Mouse (Mus musculus): ENCODE data around the gene Flt3l. TPM values are rescaled to one million over a fixed set of nuclear protein-coding genes. Genes with fewer than 3 reads are reported as not detected.
A peak's percentile ranks its signal among the peaks of the same experiment; 100 is the strongest.
"Not testable (repeated sequence)": the region's sequence is repeated elsewhere in the genome, so short reads cannot be mapped to it uniquely, and the experiment has no call there.

Flt3l gene
- polyA plus RNA-seq, 1 experiment: 45.8 TPM

GRCm38 (mm10) chr7:45179469-45179868 lies 43.2 kb upstream of the Flt3l start, which contains the start of gene Gfy:
Gfy (minus strand) TSS chr7:45179569.
- no peak within 1 kb of the TSS for H3K4me3 ChIP-seq (ENCODE audit: low read depth, low read length)
- peaks cover 10% of the 10 kb centered on the region for H3K4me1 ChIP-seq (ENCODE audit: control insufficient read depth, insufficient read depth, insufficient read length, low read length)
- H3K36me3 ChIP-seq (ENCODE audit: control insufficient read depth, insufficient read depth, low read length): no peaks in the 10 kb centered on the region
- H3K27ac ChIP-seq (ENCODE audit: insufficient read depth, low read depth, low read length): no peak within 1 kb of the TSS
- 33% methylated on average over 7 of the region's 7 CpGs for WGBS
- TF ChIP-seq CTCF (IDR thresholded peaks at IDR 0.05; ENCODE audit: extremely low read depth, insufficient read length, insufficient replicate concordance, low read depth, low read length) (no peak), POLR2A (IDR thresholded peaks at IDR 0.05; ENCODE audit: low read depth, low read length) (no peak)
- H3K27me3 ChIP-seq (ENCODE audit: control insufficient read depth, insufficient read depth, low read length): peaks cover 64% of the 10 kb centered on the region

GRCm38 (mm10) chr7:45178550-45178949 lies 42.3 kb upstream of the Flt3l start:
- TF ChIP-seq POLR2A (IDR thresholded peaks at IDR 0.05; ENCODE audit: low read depth, low read length) (no peak), CTCF (IDR thresholded peaks at IDR 0.05; ENCODE audit: extremely low read depth, insufficient read length, insufficient replicate concordance, low read depth, low read length) (no peak)
- Histone ChIP-seq H3K27ac (ENCODE audit: insufficient read depth, low read depth, low read length) (no peak overlapping the region), H3K4me1 (ENCODE audit: control insufficient read depth, insufficient read depth, insufficient read length, low read length) (peaks cover 10% of the 10 kb centered on the region), H3K27me3 (ENCODE audit: control insufficient read depth, insufficient read depth, low read length) (peaks cover 68% of the 10 kb centered on the region), H3K36me3 (ENCODE audit: control insufficient read depth, insufficient read depth, low read length) (no peaks in the 10 kb centered on the region), H3K4me3 (ENCODE audit: low read depth, low read length) (no peak overlapping the region)
- 23% methylated on average over 7 of the region's 7 CpGs for WGBS

GRCm38 (mm10) chr7:45176356-45176755 lies 40.1 kb upstream of the Flt3l start:
- 8% methylated on average over 31 of the region's 31 CpGs for WGBS
- no peak for TF ChIP-seq CTCF (IDR thresholded peaks at IDR 0.05; ENCODE audit: extremely low read depth, insufficient read length, insufficient replicate concordance, low read depth, low read length)
- no peak for TF ChIP-seq POLR2A (IDR thresholded peaks at IDR 0.05; ENCODE audit: low read depth, low read length)
- Histone ChIP-seq H3K27me3 (ENCODE audit: control insufficient read depth, insufficient read depth, low read length) (peaks cover 63% of the 10 kb centered on the region), H3K36me3 (ENCODE audit: control insufficient read depth, insufficient read depth, low read length) (no peaks in the 10 kb centered on the region), H3K27ac (ENCODE audit: insufficient read depth, low read depth, low read length) (no peak overlapping the region), H3K4me1 (ENCODE audit: control insufficient read depth, insufficient read depth, insufficient read length, low read length) (no peaks in the 10 kb centered on the region), H3K4me3 (ENCODE audit: low read depth, low read length) (no peak overlapping the region)

- 6% methylated on average over 23 of the region's 23 CpGs for WGBS
Observed at GRCm38 (mm10) chr7:45175929-45176328, 39.7 kb upstream of the Flt3l start.

DNA sequence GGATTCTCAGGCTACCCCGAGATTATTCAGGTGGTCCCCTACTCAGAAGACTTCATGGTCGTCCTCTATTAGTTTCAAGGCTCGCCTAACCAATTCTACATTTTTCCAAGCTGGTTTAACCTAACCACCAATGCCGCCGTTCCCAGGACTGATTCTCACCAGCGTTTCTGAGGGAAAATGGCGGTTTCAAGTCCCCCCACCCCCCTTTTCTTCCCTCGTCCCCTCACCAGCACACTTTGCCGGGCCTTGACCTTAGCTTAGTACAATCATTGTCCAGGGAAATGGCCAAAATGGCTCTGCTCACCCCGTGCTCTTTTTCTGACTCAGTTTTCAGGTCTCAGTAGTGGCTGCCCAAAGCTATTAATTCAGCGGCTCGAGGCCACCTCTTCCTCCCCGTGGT lies 39.2 kb upstream of the Flt3l start:
- H3K4me1 ChIP-seq (ENCODE audit: control insufficient read depth, insufficient read depth, insufficient read length, low read length): no peaks in the 10 kb centered on the region
- TF ChIP-seq POLR2A (IDR thresholded peaks at IDR 0.05; ENCODE audit: low read depth, low read length) (no peak), CTCF (IDR thresholded peaks at IDR 0.05; ENCODE audit: extremely low read depth, insufficient read length, insufficient replicate concordance, low read depth, low read length) (no peak)
- H3K36me3 ChIP-seq (ENCODE audit: control insufficient read depth, insufficient read depth, low read length): no peaks in the 10 kb centered on the region
- whole genome bisulfite sequencing: 5% methylated on average over 13 of the region's 13 CpGs
- H3K4me3 ChIP-seq (ENCODE audit: low read depth, low read length): no peak overlapping the region
- peaks cover 58% of the 10 kb centered on the region for H3K27me3 ChIP-seq (ENCODE audit: control insufficient read depth, insufficient read depth, low read length)
- H3K27ac ChIP-seq (ENCODE audit: insufficient read depth, low read depth, low read length): no peak overlapping the region

More at GRCm38 (mm10) chr7:45175929-45176328, 39.7 kb upstream of the Flt3l start:
- Histone ChIP-seq H3K27me3 (ENCODE audit: control insufficient read depth, insufficient read depth, low read length) (peaks cover 59% of the 10 kb centered on the region), H3K4me3 (ENCODE audit: low read depth, low read length) (no peak overlapping the region), H3K4me1 (ENCODE audit: control insufficient read depth, insufficient read depth, insufficient read length, low read length) (no peaks in the 10 kb centered on the region), H3K27ac (ENCODE audit: insufficient read depth, low read depth, low read length) (no peak overlapping the region), H3K36me3 (ENCODE audit: control insufficient read depth, insufficient read depth, low read length) (no peaks in the 10 kb centered on the region)
- TF ChIP-seq CTCF (IDR thresholded peaks at IDR 0.05; ENCODE audit: extremely low read depth, insufficient read length, insufficient replicate concordance, low read depth, low read length) (no peak), POLR2A (IDR thresholded peaks at IDR 0.05; ENCODE audit: low read depth, low read length) (no peak)

DNA sequence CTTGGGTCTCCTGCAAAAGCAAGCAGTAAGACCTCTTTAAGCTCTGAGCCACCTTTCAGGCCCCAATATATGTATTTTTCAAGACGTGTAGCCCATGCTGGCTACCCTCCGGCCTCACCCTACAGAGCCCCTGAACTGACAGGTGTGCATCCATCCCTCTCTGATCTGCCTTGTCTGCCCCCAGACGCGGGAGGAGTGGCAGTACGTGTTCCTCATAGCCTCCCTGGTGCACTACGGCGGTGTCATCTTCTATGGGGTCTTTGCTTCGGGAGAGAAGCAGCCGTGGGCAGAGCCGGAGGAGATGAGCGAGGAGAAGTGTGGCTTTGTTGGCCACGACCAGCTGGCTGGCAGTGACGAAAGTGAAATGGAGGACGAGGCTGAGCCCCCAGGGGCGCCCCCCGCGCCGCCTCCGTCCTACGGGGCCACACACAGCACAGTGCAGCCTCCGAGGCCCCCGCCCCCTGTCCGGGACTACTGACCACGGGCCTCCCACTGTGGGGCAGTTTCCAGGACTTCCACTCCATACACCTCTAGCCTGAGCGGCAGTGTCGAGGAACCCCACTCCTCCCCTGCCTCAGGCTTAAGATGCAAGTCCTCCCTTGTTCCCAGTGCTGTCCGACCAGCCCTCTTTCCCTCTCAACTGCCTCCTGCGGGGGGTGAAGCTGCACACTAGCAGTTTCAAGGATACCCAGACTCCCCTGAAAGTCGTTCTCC lies 38.5 kb upstream of the Flt3l start:
- TF ChIP-seq POLR2A (IDR thresholded peaks at IDR 0.05; ENCODE audit: low read depth, low read length): no peak
- TF ChIP-seq CTCF (IDR thresholded peaks at IDR 0.05; ENCODE audit: extremely low read depth, insufficient read length, insufficient replicate concordance, low read depth, low read length): no peak
- no peak overlapping the region for H3K4me3 ChIP-seq (ENCODE audit: low read depth, low read length)
- no peak overlapping the region for H3K27ac ChIP-seq (ENCODE audit: insufficient read depth, low read depth, low read length)
- 8% methylated on average over 28 of the region's 29 CpGs for WGBS
- H3K4me1 ChIP-seq (ENCODE audit: control insufficient read depth, insufficient read depth, insufficient read length, low read length): no peaks in the 10 kb centered on the region
- H3K27me3 ChIP-seq (ENCODE audit: control insufficient read depth, insufficient read depth, low read length): peaks cover 64% of the 10 kb centered on the region
- H3K36me3 ChIP-seq (ENCODE audit: control insufficient read depth, insufficient read depth, low read length): no peaks in the 10 kb centered on the region

DNA sequence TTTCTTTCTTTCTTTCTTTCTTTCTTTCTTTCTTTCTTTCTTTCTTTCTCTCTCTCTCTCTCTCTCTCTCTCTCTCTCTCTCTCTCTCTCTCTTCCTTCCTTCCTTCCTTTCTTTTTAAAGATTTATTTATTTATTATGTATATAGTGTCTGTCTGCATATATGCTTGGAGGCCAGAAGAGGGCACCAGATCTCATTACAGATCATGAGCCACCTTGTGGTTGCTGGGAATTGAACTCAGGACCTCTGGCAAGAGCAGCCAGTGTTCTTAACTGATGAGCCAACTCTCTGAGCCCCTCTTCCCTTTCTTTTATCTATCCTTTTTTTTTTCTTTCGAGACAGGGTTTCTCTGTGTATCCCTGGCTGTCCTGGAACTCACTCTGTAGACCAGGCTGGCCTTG lies 37.5 kb upstream of the Flt3l start:
- H3K36me3 ChIP-seq (ENCODE audit: control insufficient read depth, insufficient read depth, low read length); H3K27ac ChIP-seq (ENCODE audit: insufficient read depth, low read depth, low read length); H3K4me3 ChIP-seq (ENCODE audit: low read depth, low read length); H3K4me1 ChIP-seq (ENCODE audit: control insufficient read depth, insufficient read depth, insufficient read length, low read length): not testable (repeated sequence)
- peak; percentile 46; the same call in 1 of the 2 replicates for TF ChIP-seq CTCF (IDR thresholded peaks at IDR 0.05; ENCODE audit: extremely low read depth, insufficient read length, insufficient replicate concordance, low read depth, low read length)
- 53% methylated on average over 1 of the region's 1 CpGs for WGBS
- peaks cover 66% of the 10 kb centered on the region for H3K27me3 ChIP-seq (ENCODE audit: control insufficient read depth, insufficient read depth, low read length)
